Mouse (Mus musculus): ENCODE data around the gene Rsrc2. TPM values are rescaled to one million over a fixed set of nuclear protein-coding genes. Genes with fewer than 3 reads are reported as not detected.
"Not testable (repeated sequence)": the region's sequence is repeated elsewhere in the genome, so short reads cannot be mapped to it uniquely, and the experiment has no call there.

Rsrc2 gene
- 242 and 268 TPM in 2 replicates for polyA plus RNA-seq (2011; ENCODE audit: insufficient read depth, insufficient read length, low read depth, missing spikeins)

DNA sequence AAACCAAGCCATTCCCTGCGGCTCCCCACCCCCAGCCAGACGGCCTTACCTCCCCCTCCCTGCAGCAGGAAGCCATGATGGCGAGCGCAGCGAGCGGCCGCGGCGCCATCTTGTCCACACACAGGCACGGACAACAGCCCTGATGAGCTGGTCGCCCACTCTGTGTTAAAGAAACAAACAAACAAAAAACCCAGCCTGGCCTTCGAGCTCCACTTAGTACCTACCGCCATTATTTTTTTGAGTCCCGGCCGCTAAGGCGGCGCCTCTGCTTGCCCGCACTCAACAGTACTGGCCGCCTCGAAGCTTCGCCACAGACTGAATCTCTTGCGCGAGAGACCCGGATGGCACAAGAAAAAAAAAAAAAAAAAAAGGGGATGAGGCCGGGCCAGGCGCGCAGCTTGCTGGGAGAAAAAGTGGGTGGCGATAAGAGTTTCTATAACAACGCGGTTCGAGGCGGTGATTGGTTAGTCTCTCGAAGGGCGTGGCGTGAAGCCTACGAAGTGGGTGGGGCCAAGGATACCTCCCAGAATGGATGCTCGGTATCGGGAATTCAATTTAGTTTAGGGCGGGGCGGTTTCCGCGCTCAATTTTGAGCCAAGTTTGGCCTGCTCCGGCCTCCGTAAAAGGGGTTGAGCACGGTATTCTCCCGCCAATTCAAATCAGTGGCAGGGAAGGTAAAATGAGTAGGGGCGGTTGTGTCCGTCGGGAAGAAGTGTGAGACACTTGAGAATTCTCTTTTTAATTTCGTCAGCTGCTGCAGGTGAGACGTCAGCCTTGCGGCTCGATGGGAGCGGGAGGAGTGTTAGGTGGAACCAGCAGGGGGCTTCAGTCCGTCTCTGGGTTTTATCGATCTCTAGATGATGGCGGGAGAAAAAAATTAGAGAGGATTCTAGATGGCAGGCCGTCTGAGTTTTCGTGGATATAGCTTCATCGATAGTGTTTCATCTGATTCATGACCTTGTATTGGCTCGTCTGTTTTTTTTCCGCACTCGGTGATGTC, at the start of gene Rsrc2, which contains the start of gene Kntc1:
Rsrc2 (minus strand) TSS at position 350 of the 1,000 bp plus-strand sequence.
Kntc1 (plus strand) TSS at position 652 of the 1,000 bp plus-strand sequence.
- Histone ChIP-seq H3K4me3 (ENCODE audit: low read depth, low read length) (peak within 1 kb of the TSS; percentile 100), H3K27ac (ENCODE audit: insufficient read depth, low read length) (peak within 1 kb of the TSS; percentile 83), H3K36me3 (ENCODE audit: control insufficient read depth, insufficient read depth, low read length, poor library complexity, severe bottlenecking) (peaks cover 33% of the 10 kb centered on the region), H3K27me3 (ENCODE audit: control insufficient read depth, insufficient read depth, low read length, poor library complexity, severe bottlenecking) (no peaks in the 10 kb centered on the region), H3K9me3 (replicated peaks; ENCODE audit: control insufficient read depth, insufficient read depth, low read length, poor library complexity, severe bottlenecking) (no peaks in the 10 kb centered on the region), H3K4me1 (ENCODE audit: control insufficient read depth, insufficient read depth, low read length) (peaks cover 3% of the 10 kb centered on the region), H3K9ac (ENCODE audit: low read depth, poor library complexity, severe bottlenecking) (peak within 1 kb of the TSS; percentile 99)
- TF ChIP-seq POLR2A (IDR thresholded peaks at IDR 0.05; ENCODE audit: insufficient read depth, low read length) (peak; percentile 72), EP300 (IDR thresholded peaks at IDR 0.05; ENCODE audit: insufficient read depth, low read depth, low read length) (0 out of 2 replicates have a peak, but pooled peaks have one; percentile 28), CTCF (IDR thresholded peaks at IDR 0.05; ENCODE audit: low read depth, low read length) (no peak)

DNA sequence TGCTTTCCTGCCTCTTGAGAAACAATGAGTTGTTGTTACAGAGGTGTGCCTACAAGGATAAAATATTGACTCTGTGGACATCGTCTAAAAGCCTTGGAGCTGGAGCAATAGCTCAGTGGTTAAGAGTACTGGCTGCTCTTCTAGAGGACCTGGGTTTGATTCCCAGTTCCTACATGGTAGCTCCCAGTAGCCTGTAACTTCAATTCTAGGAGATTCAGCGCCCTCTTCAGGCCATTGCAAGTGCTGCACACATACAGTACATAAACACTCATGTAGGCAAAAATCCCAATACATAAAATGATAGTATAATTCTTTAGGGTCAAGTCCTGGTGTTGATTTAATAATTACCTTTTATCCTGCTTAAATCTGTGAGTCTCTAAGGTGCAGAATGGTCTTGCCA, 43.9 kb upstream of the Rsrc2 start:
- H3K36me3 ChIP-seq (ENCODE audit: control insufficient read depth, insufficient read depth, low read length, poor library complexity, severe bottlenecking) = peaks cover 73% of the 10 kb centered on the region
- TF ChIP-seq CTCF (IDR thresholded peaks at IDR 0.05; ENCODE audit: low read depth, low read length) (no peak), POLR2A (IDR thresholded peaks at IDR 0.05; ENCODE audit: insufficient read depth, low read length) (no peak), EP300 (IDR thresholded peaks at IDR 0.05; ENCODE audit: insufficient read depth, low read depth, low read length) (no peak)
- no peak overlapping the region for H3K9ac ChIP-seq (ENCODE audit: low read depth, poor library complexity, severe bottlenecking)
- no peaks in the 10 kb centered on the region for H3K4me1 ChIP-seq (ENCODE audit: control insufficient read depth, insufficient read depth, low read length)
- no peak overlapping the region for H3K27ac ChIP-seq (ENCODE audit: insufficient read depth, low read length)
- H3K9me3 ChIP-seq (replicated peaks; ENCODE audit: control insufficient read depth, insufficient read depth, low read length, poor library complexity, severe bottlenecking) = no peaks in the 10 kb centered on the region; the same call in 1 of the 2 replicates
- no peaks in the 10 kb centered on the region for H3K27me3 ChIP-seq (ENCODE audit: control insufficient read depth, insufficient read depth, low read length, poor library complexity, severe bottlenecking)
- no peak overlapping the region for H3K4me3 ChIP-seq (ENCODE audit: low read depth, low read length)

DNA sequence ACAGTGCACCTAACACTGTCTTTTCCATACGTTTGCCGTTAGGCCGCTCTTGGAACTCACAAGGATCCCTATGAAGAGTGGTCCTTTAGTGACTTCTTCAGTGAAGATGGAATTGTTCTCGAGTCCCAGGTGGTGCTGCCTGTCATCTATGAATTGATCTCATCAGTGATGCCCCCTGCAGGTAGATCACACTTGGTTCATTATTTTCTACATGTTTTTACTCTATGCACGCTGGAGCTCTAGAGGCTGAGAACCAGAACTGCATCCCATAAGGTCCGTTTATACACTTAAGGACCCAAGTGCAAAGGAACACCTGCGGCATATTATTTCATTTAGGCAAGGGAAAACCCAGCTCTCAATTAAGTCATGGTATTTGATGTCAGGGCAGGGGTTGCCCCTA, 39.8 kb upstream of the Rsrc2 start:
- TF ChIP-seq EP300 (IDR thresholded peaks at IDR 0.05; ENCODE audit: insufficient read depth, low read depth, low read length) (no peak), POLR2A (IDR thresholded peaks at IDR 0.05; ENCODE audit: insufficient read depth, low read length) (no peak)
- no peak overlapping the region for H3K4me3 ChIP-seq (ENCODE audit: low read depth, low read length)
- H3K4me1 ChIP-seq (ENCODE audit: control insufficient read depth, insufficient read depth, low read length) = no peaks in the 10 kb centered on the region
- H3K27me3 ChIP-seq (ENCODE audit: control insufficient read depth, insufficient read depth, low read length, poor library complexity, severe bottlenecking) = no peaks in the 10 kb centered on the region
- H3K9me3 ChIP-seq (replicated peaks; ENCODE audit: control insufficient read depth, insufficient read depth, low read length, poor library complexity, severe bottlenecking) = no peaks in the 10 kb centered on the region; the same call in 1 of the 2 replicates
- H3K36me3 ChIP-seq (ENCODE audit: control insufficient read depth, insufficient read depth, low read length, poor library complexity, severe bottlenecking) = peaks cover 78% of the 10 kb centered on the region
- H3K9ac ChIP-seq (ENCODE audit: low read depth, poor library complexity, severe bottlenecking) = no peak overlapping the region
- H3K27ac ChIP-seq (ENCODE audit: insufficient read depth, low read length) = no peak overlapping the region

DNA sequence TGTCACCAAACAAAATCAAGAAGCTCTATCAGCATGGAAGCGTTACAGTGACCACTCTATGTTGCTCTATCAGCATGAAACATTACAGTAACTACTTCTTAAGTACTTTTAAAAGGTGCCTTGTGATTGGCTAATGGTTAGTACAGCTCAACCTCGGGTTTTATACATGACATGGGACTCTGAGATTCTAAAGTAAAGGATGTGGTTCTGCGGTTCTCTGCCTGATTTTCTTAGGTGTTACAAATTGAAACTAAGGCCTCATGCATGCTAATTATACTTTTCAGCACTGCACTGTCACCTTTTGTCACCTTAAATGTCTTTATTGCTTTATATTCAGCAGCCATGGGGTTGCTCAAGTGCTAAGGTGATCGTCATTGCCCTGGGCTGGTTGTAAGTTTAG, 32.6 kb upstream of the Rsrc2 start:
- H3K9ac ChIP-seq (ENCODE audit: low read depth, poor library complexity, severe bottlenecking) = no peak overlapping the region
- no peaks in the 10 kb centered on the region for H3K9me3 ChIP-seq (replicated peaks; ENCODE audit: control insufficient read depth, insufficient read depth, low read length, poor library complexity, severe bottlenecking)

DNA sequence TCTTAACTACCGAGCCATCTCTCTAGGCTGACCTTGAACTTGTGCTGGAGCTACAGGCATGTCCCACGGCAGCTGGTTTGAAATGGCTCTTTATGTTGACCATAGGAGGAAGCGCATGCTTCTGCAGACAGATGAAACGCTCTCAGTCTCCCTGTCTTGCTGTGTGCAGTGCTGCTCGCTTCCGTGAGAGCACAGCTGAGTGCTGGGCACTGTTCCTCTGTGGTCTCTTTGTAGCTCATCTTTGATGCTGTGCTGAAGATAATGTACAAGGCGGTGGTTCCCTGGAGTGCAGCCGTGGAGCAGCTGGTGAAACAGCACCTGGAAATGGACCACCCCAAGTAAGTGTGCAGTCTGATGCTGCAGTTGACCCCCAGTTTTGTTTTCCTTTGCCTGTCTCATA, 31.5 kb upstream of the Rsrc2 start:
- Histone ChIP-seq H3K27me3 (ENCODE audit: control insufficient read depth, insufficient read depth, low read length, poor library complexity, severe bottlenecking) (no peaks in the 10 kb centered on the region), H3K4me3 (ENCODE audit: low read depth, low read length) (no peak overlapping the region), H3K27ac (ENCODE audit: insufficient read depth, low read length) (no peak overlapping the region), H3K4me1 (ENCODE audit: control insufficient read depth, insufficient read depth, low read length) (no peaks in the 10 kb centered on the region), H3K36me3 (ENCODE audit: control insufficient read depth, insufficient read depth, low read length, poor library complexity, severe bottlenecking) (peaks cover 61% of the 10 kb centered on the region), H3K9me3 (replicated peaks; ENCODE audit: control insufficient read depth, insufficient read depth, low read length, poor library complexity, severe bottlenecking) (no peaks in the 10 kb centered on the region), H3K9ac (ENCODE audit: low read depth, poor library complexity, severe bottlenecking) (no peak overlapping the region)
- TF ChIP-seq POLR2A (IDR thresholded peaks at IDR 0.05; ENCODE audit: insufficient read depth, low read length) (no peak), EP300 (IDR thresholded peaks at IDR 0.05; ENCODE audit: insufficient read depth, low read depth, low read length) (no peak), CTCF (IDR thresholded peaks at IDR 0.05; ENCODE audit: low read depth, low read length) (no peak)

More for the DNA sequence above, 32.6 kb upstream of the Rsrc2 start:
- Histone ChIP-seq H3K27me3 (ENCODE audit: control insufficient read depth, insufficient read depth, low read length, poor library complexity, severe bottlenecking) (no peaks in the 10 kb centered on the region), H3K4me1 (ENCODE audit: control insufficient read depth, insufficient read depth, low read length) (no peaks in the 10 kb centered on the region), H3K36me3 (ENCODE audit: control insufficient read depth, insufficient read depth, low read length, poor library complexity, severe bottlenecking) (peaks cover 60% of the 10 kb centered on the region), H3K27ac (ENCODE audit: insufficient read depth, low read length) (no peak overlapping the region), H3K4me3 (ENCODE audit: low read depth, low read length) (no peak overlapping the region)
- no peak for TF ChIP-seq EP300 (IDR thresholded peaks at IDR 0.05; ENCODE audit: insufficient read depth, low read depth, low read length)
- no peak for TF ChIP-seq POLR2A (IDR thresholded peaks at IDR 0.05; ENCODE audit: insufficient read depth, low read length)
- TF ChIP-seq CTCF (IDR thresholded peaks at IDR 0.05; ENCODE audit: low read depth, low read length) = no peak

DNA sequence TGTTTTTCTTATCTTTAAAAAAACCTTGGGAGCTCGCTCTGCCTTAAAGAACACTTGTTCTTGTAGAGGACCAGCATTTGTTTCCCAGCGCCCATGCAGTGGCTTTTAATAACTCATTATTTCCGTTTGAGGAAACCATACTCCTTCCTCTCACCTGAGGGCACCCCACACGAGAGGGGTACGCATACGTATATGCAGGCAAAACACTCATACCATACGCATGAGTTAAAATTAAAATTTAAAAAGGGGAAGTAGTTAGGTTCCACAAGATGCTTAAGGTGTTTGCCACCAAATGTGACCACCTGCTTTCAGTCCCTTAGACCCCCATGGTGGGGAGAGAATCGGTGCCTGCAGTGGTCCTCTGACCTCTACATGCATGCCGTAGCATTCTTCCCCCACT, 24.2 kb upstream of the Rsrc2 start:
- Histone ChIP-seq H3K27ac (ENCODE audit: insufficient read depth, low read length) (no peak overlapping the region), H3K9ac (ENCODE audit: low read depth, poor library complexity, severe bottlenecking) (no peak overlapping the region), H3K27me3 (ENCODE audit: control insufficient read depth, insufficient read depth, low read length, poor library complexity, severe bottlenecking) (no peaks in the 10 kb centered on the region), H3K4me1 (ENCODE audit: control insufficient read depth, insufficient read depth, low read length) (no peaks in the 10 kb centered on the region), H3K9me3 (replicated peaks; ENCODE audit: control insufficient read depth, insufficient read depth, low read length, poor library complexity, severe bottlenecking) (no peaks in the 10 kb centered on the region), H3K36me3 (ENCODE audit: control insufficient read depth, insufficient read depth, low read length, poor library complexity, severe bottlenecking) (peaks cover 67% of the 10 kb centered on the region), H3K4me3 (ENCODE audit: low read depth, low read length) (no peak overlapping the region)
- TF ChIP-seq POLR2A (IDR thresholded peaks at IDR 0.05; ENCODE audit: insufficient read depth, low read length) = no peak
- no peak for TF ChIP-seq EP300 (IDR thresholded peaks at IDR 0.05; ENCODE audit: insufficient read depth, low read depth, low read length)
- TF ChIP-seq CTCF (IDR thresholded peaks at IDR 0.05; ENCODE audit: low read depth, low read length) = no peak

DNA sequence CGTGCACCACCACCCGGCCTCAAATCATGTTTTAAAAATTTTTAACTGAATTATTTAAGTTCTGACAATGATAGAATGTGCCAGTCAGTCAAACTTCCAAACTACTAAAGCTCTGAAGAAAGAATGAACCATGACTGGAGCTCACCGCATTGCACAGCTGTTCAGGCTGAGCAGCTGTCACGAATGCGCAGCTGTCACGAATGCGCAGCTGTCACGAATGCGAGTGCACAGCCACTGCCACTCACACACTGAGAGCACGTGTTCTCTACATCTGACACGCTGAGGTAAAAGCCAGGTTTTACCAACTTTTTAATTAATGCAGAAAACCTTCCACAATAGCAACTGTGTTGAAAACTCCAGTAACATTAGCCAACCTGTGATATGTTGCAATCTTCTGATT, 17.2 kb upstream of the Rsrc2 start:
- not testable (repeated sequence) for H3K9ac ChIP-seq (ENCODE audit: low read depth, poor library complexity, severe bottlenecking)
- peaks cover 59% of the 10 kb centered on the region for H3K36me3 ChIP-seq (ENCODE audit: control insufficient read depth, insufficient read depth, low read length, poor library complexity, severe bottlenecking)

More for the DNA sequence above, 17.2 kb upstream of the Rsrc2 start:
- not testable (repeated sequence) for H3K9me3 ChIP-seq (replicated peaks; ENCODE audit: control insufficient read depth, insufficient read depth, low read length, poor library complexity, severe bottlenecking); H3K27ac ChIP-seq (ENCODE audit: insufficient read depth, low read length); H3K27me3 ChIP-seq (ENCODE audit: control insufficient read depth, insufficient read depth, low read length, poor library complexity, severe bottlenecking); H3K4me1 ChIP-seq (ENCODE audit: control insufficient read depth, insufficient read depth, low read length); H3K4me3 ChIP-seq (ENCODE audit: low read depth, low read length)
